Mouse (Mus musculus): ENCODE measurements at regions not wholly inside any gene's neighbourhood (a gene's known extent, or its start where the extent isn't known, plus 50 kb on each side); places are given as distances from the start of the nearest gene placed in this dataset.

- peak; percentile 9 to 32 for DNase-seq
Measured at GRCm38 (mm10) chr15:21836110-21836509, 712.7 kb upstream of the Cdh18 start.

GRCm38 (mm10) chr15:21858540-21858939 lies 690.3 kb upstream of the Cdh18 start:
- no peak for DNase-seq

- peak; percentile 84 to 89 for DNase-seq
Measured at GRCm38 (mm10) chr15:21885181-21885580, 663.6 kb upstream of the Cdh18 start.

Data from cerebellum, postnatal 10 days (tissue).